Mouse (Mus musculus) Patski (cell line): ENCODE results near the gene 3830406C13Rik. TPM values are rescaled to one million over a fixed set of nuclear protein-coding genes. Genes with fewer than 3 reads are reported as not detected.
A peak's percentile ranks its signal among the peaks of the same experiment; 100 is the strongest.
"Not testable (repeated sequence)": the region's sequence is repeated elsewhere in the genome, so short reads cannot be mapped to it uniquely, and the experiment has no call there.

Source experiments
- ATAC-seq: fragments of 100-300 bp; one replicate; pipeline ENCODE4 v1.8.0; 2021
- CTCF ChIA-PET: fragments of 350-600 bp; sonication (Branson Sonifier 250); formaldehyde crosslinking; loops from one replicate; lab custom pipeline; 2022; ENCODE audit warnings: inconsistent platforms; lab: Charles Lee
- POLR2A ChIA-PET: fragments of 350-600 bp; sonication (Branson Sonifier 250); formaldehyde crosslinking; loops from one replicate; lab custom pipeline; 2022; ENCODE audit warnings: antibody characterized with exemption, inconsistent platforms; lab: Charles Lee
- DNase-seq: peaks from one replicate; pipeline ENCODE4 v3.0.0-alpha.2; 2011; ENCODE audit warnings: low read depth, low spot score
- H3K27me3 ChIP-seq: fragments of 371-371 bp; one replicate; pipeline ENCODE4 v1.5.1; 2021
- CTCF ChIP-seq: fragments of 100-300 bp; IDR thresholded peaks from one replicate; pipeline ENCODE4 v1.5.1; 2021
- in situ Hi-C: fragments of 300-500 bp; cut with MboI; formaldehyde crosslinking; loops from 3 replicates; pipeline ENCODE4 v1.11.1; 2018; ENCODE audit warnings: low pct_unique_long_range_greater_than_20kb, mixed read lengths
- polyA plus RNA-seq: library from polyadenylated mRNA; unstranded; gene quantifications from one replicate; pipeline ENCODE4 v1.2.3, GENCODE M21; 2021

3830406C13Rik gene
- 37.8 TPM for polyA plus RNA-seq

GRCm38 (mm10) chr14:12284141-12284912 is at the start of gene 3830406C13Rik:
Gene 3830406C13Rik (plus strand): TSS chr14:12284173.
- no peak for TF ChIP-seq CTCF
- POLR2A ChIA-PET = no interaction called here
- ATAC-seq (peak; percentile 90), DNase-seq (peak; percentile 33)
- in situ Hi-C loops = loop anchor here (5.0 to 25.0 kb wide), 3 partner anchors 67 to 347 kb away; no protein-coding TSS in a partner anchor
- CTCF ChIA-PET = no interaction called here
- peaks cover 34% of the 10 kb centered on the region for H3K27me3 ChIP-seq

GRCm38 (mm10) chr14:12243726-12244125 is 40.2 kb upstream of the 3830406C13Rik start:
- DNase-seq (no peak), ATAC-seq (no peak)
- in situ Hi-C loops = no loop called here
- POLR2A ChIA-PET = no interaction called here
- TF ChIP-seq CTCF = no peak
- CTCF ChIA-PET = no interaction called here
- no peaks in the 10 kb centered on the region for H3K27me3 ChIP-seq

GRCm38 (mm10) chr14:12276031-12276430 is 7.9 kb upstream of the 3830406C13Rik start:
- peaks cover 35% of the 10 kb centered on the region for H3K27me3 ChIP-seq
- DNase-seq (no peak), ATAC-seq (no peak)
- TF ChIP-seq CTCF = no peak
- ChIA-PET POLR2A (no interaction called here), CTCF (no interaction called here)
- in situ Hi-C loops = loop anchor here (25.0 kb wide), 1 partner anchor 339 kb away; no protein-coding TSS in a partner anchor

- no peak for TF ChIP-seq CTCF
- DNase-seq (no peak), ATAC-seq (no peak)
- CTCF ChIA-PET = no interaction called here
- POLR2A ChIA-PET = no interaction called here
- in situ Hi-C loops = loop anchor here (5.0 to 25.0 kb wide), 3 partner anchors 66 to 346 kb away; no protein-coding TSS in a partner anchor
- H3K27me3 ChIP-seq = peaks cover 38% of the 10 kb centered on the region
Measured at GRCm38 (mm10) chr14:12283641-12284040, 332 bp upstream of the 3830406C13Rik start, which contains the start of gene Gm49355. Gene Gm49355 (plus strand): TSS chr14:12283976.

GRCm38 (mm10) chr14:12289747-12290146 is 5.8 kb downstream of the 3830406C13Rik start:
- ATAC-seq, POLR2A ChIA-PET, CTCF ChIA-PET, DNase-seq: not testable (repeated sequence)
- peaks cover 13% of the 10 kb centered on the region for H3K27me3 ChIP-seq
- in situ Hi-C loops = loop anchor here (10.0 to 25.0 kb wide), 2 partner anchors 135 to 352 kb away; no protein-coding TSS in a partner anchor

- H3K27me3 ChIP-seq = no peaks in the 10 kb centered on the region
- in situ Hi-C loops = loop anchor here (5.0 to 25.0 kb wide), 2 partner anchors 236 to 359 kb away; no protein-coding TSS in a partner anchor
- no peak for DNase-seq
- no peak for ATAC-seq
- no peak for TF ChIP-seq CTCF
- ChIA-PET CTCF (interaction anchor here (1.5 kb wide), 1 partner anchor 33 kb away, joined by 3 read pairs; no protein-coding TSS in a partner anchor), POLR2A (no interaction called here)
Measured at GRCm38 (mm10) chr14:12296391-12296790, 12.4 kb downstream of the 3830406C13Rik start.

- CTCF ChIA-PET = no interaction called here
- no peak for TF ChIP-seq CTCF
- POLR2A ChIA-PET = no interaction called here
Measured at GRCm38 (mm10) chr14:12299171-12299570, 15.2 kb downstream of the 3830406C13Rik start.

GRCm38 (mm10) chr14:12299654-12300053 is 15.7 kb downstream of the 3830406C13Rik start:
- peaks cover 2% of the 10 kb centered on the region for H3K27me3 ChIP-seq
- no peak for DNase-seq
- ChIA-PET POLR2A (no interaction called here), CTCF (no interaction called here)
- no peak for TF ChIP-seq CTCF
- ATAC-seq = no peak
- in situ Hi-C loops = loop anchor here (5.0 to 25.0 kb wide), 2 partner anchors 233 to 362 kb away; no protein-coding TSS in a partner anchor

More at GRCm38 (mm10) chr14:12299171-12299570, 15.2 kb downstream of the 3830406C13Rik start:
- DNase-seq (no peak), ATAC-seq (no peak)
- H3K27me3 ChIP-seq = no peaks in the 10 kb centered on the region
- in situ Hi-C loops = loop anchor here (5.0 to 25.0 kb wide), 2 partner anchors 233 to 362 kb away; no protein-coding TSS in a partner anchor

GRCm38 (mm10) chr14:12300275-12300674 is 16.3 kb downstream of the 3830406C13Rik start:
- no peak for ATAC-seq
- in situ Hi-C loops = no loop called here
- peaks cover 8% of the 10 kb centered on the region for H3K27me3 ChIP-seq
- ChIA-PET POLR2A (no interaction called here), CTCF (no interaction called here)
- DNase-seq = no peak
- TF ChIP-seq CTCF = no peak

GRCm38 (mm10) chr14:12300677-12301076 is 16.7 kb downstream of the 3830406C13Rik start:
- TF ChIP-seq CTCF = peak; percentile 53
- ATAC-seq (no peak), DNase-seq (no peak)
- in situ Hi-C loops = no loop called here
- CTCF ChIA-PET = no interaction called here
- H3K27me3 ChIP-seq = peaks cover 8% of the 10 kb centered on the region
- POLR2A ChIA-PET = no interaction called here

- TF ChIP-seq CTCF = no peak
- DNase-seq (peak; percentile 68), ATAC-seq (peak; percentile 77)
- ChIA-PET POLR2A (interaction anchor here (1.1 kb wide), 1 partner anchor 53 kb away, joined by 5 read pairs; no protein-coding TSS in a partner anchor), CTCF (interaction anchor here (1.3 to 1.4 kb wide), 2 partner anchors 19 to 89 kb away, joined by 3 read pairs; no protein-coding TSS in a partner anchor)
- in situ Hi-C loops = no loop called here
- H3K27me3 ChIP-seq = peaks cover 11% of the 10 kb centered on the region
Measured at GRCm38 (mm10) chr14:12303106-12303505, 19.1 kb downstream of the 3830406C13Rik start.
